Mouse (Mus musculus) embryonic stem cell, embryonic (primary cell): ENCODE data around the gene Lamtor2.

Experiments
- CTCF ChIA-PET, 4 experiments: fragments of 300-600 bp in 2 of 4; fragments of 350-600 bp in 2 of 4; sonication (Branson Sonifier 250); formaldehyde crosslinking; loops; one replicate each; lab custom pipeline; 2022; ENCODE audit warnings: inconsistent platforms in 2 of 4; lab: Charles Lee
- POLR2A ChIA-PET, 4 experiments: fragments of 300-600 bp in 2 of 4; fragments of 350-600 bp in 2 of 4; sonication (Branson Sonifier 250); formaldehyde crosslinking; loops; one replicate each; lab custom pipeline; 2022; ENCODE audit warnings: antibody characterized with exemption in 4 of 4, inconsistent platforms in 1 of 4; lab: Charles Lee

The Lamtor2 gene

DNA sequence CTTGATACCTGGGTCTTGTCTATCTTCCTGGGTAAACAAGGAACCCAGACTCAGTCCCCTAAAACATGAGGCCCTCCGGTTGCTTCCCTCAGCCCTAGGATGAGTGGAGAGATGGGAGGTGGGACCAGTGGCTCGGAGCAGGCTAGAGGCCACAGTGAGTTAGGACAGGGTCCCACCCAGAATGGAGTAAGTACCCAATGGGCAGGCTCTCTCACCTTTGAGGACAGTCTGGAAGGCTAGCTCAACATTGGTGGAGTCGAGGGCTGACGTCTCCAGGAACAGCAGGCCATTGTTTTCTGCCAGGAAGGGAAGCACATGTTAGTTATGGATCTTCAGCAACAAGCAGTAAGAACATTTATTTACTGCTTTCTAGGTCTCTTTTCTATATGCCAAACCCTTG lies 10.4 kb downstream of the Lamtor2 start:
- CTCF ChIA-PET: interaction anchor here in 2 of 4 experiments (0.8 to 0.9 kb wide), 2 partner anchors 26 to 59 kb away, joined by 3 read pairs; no protein-coding TSS in a partner anchor
- POLR2A ChIA-PET: interaction anchor here in 3 of 4 experiments (0.5 to 69.6 kb wide), 10 partner anchors 9 to 65 kb away, joined by 3 to 2954 read pairs (median 5); partner anchors contain the start of genes Lamtor2 (in 2 of the 3), Mex3a (in 2 of the 3), Rab25 (in 1 of the 3) and Ssr2 (in 1 of the 3)

- CTCF ChIA-PET: interaction anchor here in 1 of 4 experiments (0.9 kb wide), 1 partner anchor 26 kb away, joined by 3 read pairs; no protein-coding TSS in a partner anchor
- POLR2A ChIA-PET: interaction anchor here in 3 of 4 experiments (0.5 to 69.6 kb wide), 9 partner anchors 11 to 66 kb away, joined by 3 to 2954 read pairs (median 5); partner anchors contain the start of genes Lamtor2 (in 2 of the 3), Ubqln4 (in 2 of the 3), Mex3a (in 1 of the 3) and Rab25 (in 1 of the 3)
These were observed 11.1 kb downstream of the Lamtor2 start for GRCm38 (mm10) chr3:88541622-88542401.

GRCm38 (mm10) chr3:88540085-88540484 lies 12.8 kb downstream of the Lamtor2 start:
- POLR2A ChIA-PET: interaction anchor here (0.6 to 69.6 kb wide), 35 partner anchors 8 to 204 kb away, joined by 3 to 2954 read pairs (median 5); partner anchors contain the start of genes Lamtor2 (in 3 of the 4), Ssr2 (in 3 of the 4), Mex3a (in 2 of the 4) and Rab25 (in 2 of the 4)
- CTCF ChIA-PET: interaction anchor here (0.5 to 1.8 kb wide), 15 partner anchors 10 to 838 kb away, joined by 3 to 7 read pairs (median 3); partner anchors contain the start of gene Lamtor2 (in 1 of the 4)

DNA sequence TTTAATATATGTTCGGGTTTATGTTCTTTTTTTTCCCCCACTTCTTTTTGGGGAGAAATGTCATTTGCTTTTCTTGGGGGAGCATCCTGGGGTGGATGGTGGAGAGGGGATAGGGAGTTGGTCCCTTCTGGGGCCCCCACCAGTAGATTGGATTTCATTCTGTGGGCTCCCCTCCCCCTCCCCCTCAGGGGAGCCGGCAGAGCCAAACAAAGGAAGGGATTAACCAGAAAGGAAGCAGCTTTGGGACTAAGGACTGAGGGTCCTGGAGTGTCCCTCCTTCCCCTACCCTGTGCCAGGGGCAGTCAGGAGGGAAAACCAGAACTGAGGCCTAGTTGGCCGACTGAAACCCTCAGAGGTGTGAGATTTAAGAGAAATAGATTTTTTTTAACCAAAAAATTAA lies 13.5 kb downstream of the Lamtor2 start:
- POLR2A ChIA-PET: interaction anchor here (0.6 to 69.6 kb wide), 25 partner anchors 8 to 203 kb away, joined by 3 to 2954 read pairs (median 6); partner anchors contain the start of genes Lamtor2 (in 3 of the 4), Ssr2 (in 3 of the 4), Mex3a (in 2 of the 4) and Rab25 (in 2 of the 4)
- CTCF ChIA-PET: interaction anchor here in 3 of 4 experiments (0.7 to 1.8 kb wide), 6 partner anchors 13 to 213 kb away, joined by 3 to 6 read pairs (median 3); partner anchors contain the start of gene Lamtor2 (in 1 of the 3)

GRCm38 (mm10) chr3:88538271-88539145 lies 14.4 kb downstream of the Lamtor2 start:
- CTCF ChIA-PET: interaction anchor here (0.6 to 1.4 kb wide), 7 partner anchors 8 to 231 kb away, joined by 3 to 6 read pairs (median 3); partner anchors contain the start of gene Lamtor2 (in 1 of the 4)
- POLR2A ChIA-PET: interaction anchor here in 3 of 4 experiments (0.6 to 69.6 kb wide), 12 partner anchors 7 to 566 kb away, joined by 3 to 2954 read pairs (median 4); partner anchors contain the start of genes Lamtor2 (in 2 of the 3), Mex3a (in 2 of the 3), Ubqln4 (in 2 of the 3) and Rab25 (in 1 of the 3)

GRCm38 (mm10) chr3:88537146-88537545 lies 15.7 kb downstream of the Lamtor2 start:
- ChIA-PET POLR2A (interaction anchor here in 3 of 4 experiments (0.7 to 69.6 kb wide), 9 partner anchors 13 to 94 kb away, joined by 3 to 2954 read pairs (median 4); partner anchors contain the start of genes Lamtor2 (in 3 of the 3), Ubqln4 (in 2 of the 3), Rab25 (in 1 of the 3) and Ssr2 (in 1 of the 3)), CTCF (interaction anchor here in 2 of 4 experiments (0.5 to 1.4 kb wide), 3 partner anchors 15 to 395 kb away, joined by 3 to 5 read pairs (median 3); partner anchors contain the start of gene Lamtor2 (in 1 of the 2))

DNA sequence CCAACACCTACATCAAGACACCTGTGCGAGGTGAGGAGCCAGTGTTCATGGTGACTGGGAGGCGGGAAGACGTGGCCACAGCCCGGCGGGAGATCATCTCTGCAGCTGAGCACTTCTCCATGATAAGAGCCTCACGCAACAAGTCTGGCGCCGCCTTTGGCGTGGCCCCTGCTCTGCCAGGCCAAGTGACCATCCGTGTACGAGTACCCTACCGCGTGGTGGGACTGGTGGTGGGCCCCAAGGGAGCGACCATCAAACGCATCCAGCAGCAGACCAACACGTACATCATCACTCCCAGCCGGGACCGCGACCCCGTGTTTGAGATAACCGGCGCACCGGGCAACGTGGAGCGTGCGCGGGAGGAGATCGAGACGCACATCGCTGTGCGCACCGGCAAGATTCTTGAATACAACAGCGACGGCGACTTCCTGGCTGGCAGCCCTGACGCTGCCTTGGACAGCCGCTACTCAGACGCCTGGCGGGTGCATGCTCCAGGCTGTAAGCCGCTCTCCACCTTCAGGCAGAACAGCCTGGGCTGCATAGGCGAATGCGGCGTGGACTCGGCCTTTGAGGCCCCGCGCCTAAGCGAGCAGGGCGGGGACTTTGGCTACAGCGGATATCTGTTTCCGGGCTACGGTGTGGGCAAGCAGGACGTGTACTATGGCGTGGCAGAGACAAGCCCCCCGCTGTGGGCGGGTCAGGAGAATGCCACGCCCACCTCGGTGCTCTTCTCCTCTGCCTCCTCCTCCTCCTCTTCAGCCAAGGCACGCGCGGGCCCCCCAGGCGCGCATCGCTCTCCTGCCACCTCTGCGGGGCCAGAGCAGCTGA lies 16.6 kb downstream of the Lamtor2 start:
- POLR2A ChIA-PET: interaction anchor here in 3 of 4 experiments (0.7 to 69.6 kb wide), 11 partner anchors 8 to 126 kb away, joined by 3 to 2954 read pairs (median 4); partner anchors contain the start of genes Lamtor2 (in 2 of the 3), Rab25 (in 2 of the 3), Ubqln4 (in 2 of the 3) and Pmf1 (in 1 of the 3)
- CTCF ChIA-PET: interaction anchor here in 1 of 4 experiments (0.5 to 1.0 kb wide), 3 partner anchors 71 to 396 kb away, joined by 3 to 5 read pairs (median 3); no protein-coding TSS in a partner anchor

- POLR2A ChIA-PET: interaction anchor here in 3 of 4 experiments (0.6 to 69.6 kb wide), 10 partner anchors 9 to 125 kb away, joined by 3 to 2954 read pairs (median 4); partner anchors contain the start of genes Rab25 (in 2 of the 3), Lamtor2 (in 1 of the 3), Pmf1 (in 1 of the 3) and Ssr2 (in 1 of the 3)
- CTCF ChIA-PET: interaction anchor here in 1 of 4 experiments (0.6 to 1.0 kb wide), 2 partner anchors 72 to 299 kb away, joined by 3 read pairs; no protein-coding TSS in a partner anchor
These were observed 17.3 kb downstream of the Lamtor2 start for GRCm38 (mm10) chr3:88535527-88535926.

DNA sequence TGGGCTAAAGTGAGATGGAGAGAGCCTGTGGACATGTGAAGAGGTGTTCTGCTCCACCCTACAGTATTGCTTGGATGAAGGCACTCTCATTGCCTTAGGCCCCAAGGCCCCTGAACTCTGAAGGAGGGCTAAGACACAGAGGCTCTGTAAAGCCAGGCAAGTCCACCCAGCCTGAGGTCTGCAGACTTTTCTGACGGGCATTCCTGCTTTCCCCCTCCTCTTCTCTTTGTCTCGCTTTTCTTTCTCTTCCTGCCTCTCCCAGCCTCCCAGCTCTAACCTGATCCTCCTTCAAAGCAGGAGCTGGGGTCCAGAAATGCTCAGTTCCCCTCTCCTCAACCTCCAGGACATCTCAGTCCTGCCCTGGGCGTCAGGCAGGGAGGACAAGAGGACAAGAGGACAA lies 17.9 kb downstream of the Lamtor2 start:
- CTCF ChIA-PET: interaction anchor here in 1 of 4 experiments (1.0 kb wide), 1 partner anchor 73 kb away, joined by 3 read pairs; no protein-coding TSS in a partner anchor
- POLR2A ChIA-PET: interaction anchor here in 2 of 4 experiments (1.0 to 69.6 kb wide), 9 partner anchors 10 to 125 kb away, joined by 3 to 2954 read pairs (median 7); partner anchors contain the start of genes Rab25 (in 2 of the 2), Lamtor2 (in 1 of the 2), Pmf1 (in 1 of the 2) and Ssr2 (in 1 of the 2)

DNA sequence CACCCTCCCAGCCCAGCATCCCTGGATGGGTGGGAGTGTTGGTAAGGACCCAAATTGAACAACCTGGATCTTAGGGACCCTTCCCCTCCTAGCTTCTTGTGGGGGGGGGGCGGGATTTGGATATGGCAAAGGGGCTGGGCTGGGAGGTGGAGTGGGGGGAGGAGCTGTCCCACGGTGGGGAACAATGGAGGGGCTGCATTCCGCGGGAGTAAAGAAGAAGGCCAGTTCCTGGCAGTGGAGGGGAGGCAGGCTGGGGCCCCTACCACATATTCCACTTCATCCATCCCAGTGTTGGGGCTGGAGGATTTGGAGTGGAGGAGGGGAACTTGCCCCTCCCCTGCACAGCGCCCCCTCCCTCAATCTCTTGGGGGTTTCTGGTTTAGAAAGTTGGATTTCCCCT lies 19.2 kb downstream of the Lamtor2 start:
- POLR2A ChIA-PET: interaction anchor here (0.5 to 69.6 kb wide), 32 partner anchors 10 to 239 kb away, joined by 3 to 2954 read pairs (median 5); partner anchors contain the start of genes Lamtor2 (in 3 of the 4), Ssr2 (in 3 of the 4), Ubqln4 (in 3 of the 4) and Rab25 (in 2 of the 4)
- CTCF ChIA-PET: interaction anchor here in 3 of 4 experiments (0.6 to 1.8 kb wide), 8 partner anchors 11 to 87 kb away, joined by 3 to 9 read pairs (median 4); partner anchors contain the start of gene Lmna (in 1 of the 3)

- ChIA-PET CTCF (interaction anchor here in 3 of 4 experiments (0.7 to 3.8 kb wide), 12 partner anchors 9 to 87 kb away, joined by 3 to 18 read pairs (median 3); partner anchors contain the start of gene Lmna (in 1 of the 3)), POLR2A (interaction anchor here (0.5 to 69.6 kb wide), 42 partner anchors 11 to 239 kb away, joined by 3 to 2954 read pairs (median 4); partner anchors contain the start of genes Ubqln4 (in 4 of the 4), Lamtor2 (in 3 of the 4), Rab25 (in 3 of the 4) and Ssr2 (in 3 of the 4))
These were observed 20.0 kb downstream of the Lamtor2 start for GRCm38 (mm10) chr3:88532689-88533511.

GRCm38 (mm10) chr3:88532299-88532674 lies 20.6 kb downstream of the Lamtor2 start, which contains the start of gene Mex3a:
Mex3a (plus strand) TSS chr3:88532395.
- POLR2A ChIA-PET: interaction anchor here (0.8 to 69.6 kb wide), 34 partner anchors 8 to 197 kb away, joined by 3 to 2954 read pairs (median 7); partner anchors contain the start of genes Ubqln4 (in 4 of the 4), Lamtor2 (in 3 of the 4), Pmf1 (in 2 of the 4) and Rab25 (in 2 of the 4)
- CTCF ChIA-PET: interaction anchor here in 3 of 4 experiments (0.6 to 3.8 kb wide), 10 partner anchors 8 to 559 kb away, joined by 3 to 18 read pairs (median 4); partner anchors contain the start of gene Lmna (in 1 of the 3)
